ENCODE assay signal across 21 mouse cellular contexts in the genomic region with DNA sequence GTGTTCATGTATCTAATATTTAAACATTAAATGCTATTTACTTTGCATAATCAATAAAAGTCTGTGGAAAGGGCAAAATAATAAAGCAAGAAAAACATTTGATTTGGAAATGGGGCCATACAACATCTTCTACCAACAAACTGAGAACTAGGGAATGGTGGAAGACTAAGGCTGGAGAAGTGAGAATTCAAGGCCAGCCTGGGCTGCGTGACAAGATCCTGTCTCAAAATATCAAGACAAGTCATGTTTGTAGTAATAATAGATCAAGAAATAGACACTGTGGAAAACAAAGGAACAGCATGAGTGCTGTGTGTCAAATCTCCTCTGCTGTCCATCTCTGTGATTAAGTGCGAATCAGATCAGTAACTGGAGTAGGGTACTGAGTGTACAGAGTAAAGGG. TPM values are rescaled to one million over a fixed set of nuclear protein-coding genes. Genes with fewer than 3 reads are reported as not detected.
DNase-seq lines count a peak whose midpoint lies in the region; ATAC-seq lines count a peak whose summit lies in the region.
"Had no signal": no experiment of that assay in that cellular context is flagged by ENCODE, and none has a peak within 500 bp of the region (broad histone marks: within the 10 kb centered on the region; RNA-seq: fewer than 3 reads in every experiment).

No protein-coding gene starts in this region.

- 89% methylated on average over 2 of the region's 2 CpGs for WGBS in heart, embryonic 11.5 days (ENCODE audit: insufficient replicate concordance)

- H3K4me2 ChIP-seq in heart, embryonic 11.5 days, result no peak overlapping the region
- H3K4me2 ChIP-seq: embryonic facial prominence, embryonic 12.5 days; forebrain, embryonic 13.5 days; forebrain, embryonic 15.5 days had no signal

- DNase-seq in adrenal gland, adult (ENCODE audit: inconsistent age in 2 of 2, low spot score in 1 of 2), result peak; percentile 45 to 82
- DNase-seq in adrenal gland, adult 8-10 months, result no peak
- DNase-seq in adrenal gland, postnatal 25 days, result peak; percentile 39
- DNase-seq in adrenal gland, adult 2 months, result no peak
- peak; percentile 13 for DNase-seq in heart, adult 11 months
- DNase-seq: B cell, adult 2 months; cerebellum, adult 11-12 months; cerebellum, adult 2 months; cerebellum, adult 9-10 months; cerebellum, postnatal 25 days; forebrain, postnatal 0 days had no signal

- no peak overlapping the region for H3K4me3 ChIP-seq in heart, embryonic 11.5 days (ENCODE audit: low read depth, low read length)
- H3K4me3 ChIP-seq: embryonic facial prominence, embryonic 10.5 days; embryonic facial prominence, embryonic 12.5 days; forebrain, embryonic 13.5 days; forebrain, embryonic 15.5 days had no signal

- no peak overlapping the region for H3K9ac ChIP-seq in heart, embryonic 11.5 days (ENCODE audit: low read depth, low read length)
- H3K9ac ChIP-seq: embryonic facial prominence, embryonic 12.5 days; forebrain, embryonic 13.5 days; forebrain, embryonic 15.5 days; forebrain, postnatal 0 days had no signal

- H3K36me3 ChIP-seq in heart, embryonic 11.5 days (ENCODE audit: control insufficient read depth, insufficient read depth, low read length), result no peaks in the 10 kb centered on the region
- H3K36me3 ChIP-seq: embryonic facial prominence, embryonic 10.5 days; embryonic facial prominence, embryonic 12.5 days; forebrain, embryonic 15.5 days; G1E had no signal

- no peak for ATAC-seq in heart, embryonic 11.5 days (replicated peaks; ENCODE audit: insufficient number of reproducible peaks, low FRiP score, low TSS enrichment)
- ATAC-seq: activated CD4-positive, CD25-positive, alpha-beta regulatory T cell, adult 4 months; CD4-positive, CD25-positive, alpha-beta regulatory T cell, adult 4 months; forebrain, embryonic 13.5 days; forebrain, embryonic 15.5 days; forebrain, postnatal 0 days; Patski had no signal

- peaks cover 4% of the 10 kb centered on the region; the same call in 1 of the 2 replicates for H3K4me1 ChIP-seq in heart, embryonic 11.5 days (ENCODE audit: control insufficient read depth, insufficient read depth, low read length)
- H3K4me1 ChIP-seq: embryonic facial prominence, embryonic 12.5 days; forebrain, embryonic 13.5 days had no signal

- H3K27ac ChIP-seq in heart, embryonic 11.5 days (ENCODE audit: low read depth, low read length), result no peak overlapping the region
- H3K27ac ChIP-seq: embryonic facial prominence, embryonic 10.5 days; embryonic facial prominence, embryonic 12.5 days; forebrain, embryonic 13.5 days; forebrain, embryonic 15.5 days had no signal

- H3K9me3 ChIP-seq in heart, embryonic 11.5 days (replicated peaks; ENCODE audit: control insufficient read depth, low read length), result no peaks in the 10 kb centered on the region
- H3K9me3 ChIP-seq: embryonic facial prominence, embryonic 10.5 days; embryonic facial prominence, embryonic 12.5 days; forebrain, embryonic 13.5 days; forebrain, embryonic 15.5 days had no signal

- no peaks in the 10 kb centered on the region for H3K27me3 ChIP-seq in heart, embryonic 11.5 days (ENCODE audit: control insufficient read depth, insufficient read depth, low read length)
- H3K27me3 ChIP-seq: CH12.LX; embryonic facial prominence, embryonic 12.5 days; forebrain, embryonic 13.5 days; forebrain, embryonic 15.5 days had no signal

RNA-seq across cellular contexts. Expression of a gene that starts 20.3 kb away (rescaled TPM):
- 10 to 100 TPM; 60.4 to 90.4 (median 69.1) TPM for total RNA-seq in adrenal gland, adult 8-10 months (2022)
- 62.0 and 62.3 TPM in 2 replicates for total RNA-seq in adrenal gland, postnatal 25 days (2021)
- total RNA-seq in adrenal gland, adult 2 months (2021), result 10 to 100 TPM; 46.8 to 55.0 TPM
- polyA plus RNA-seq in adrenal gland, adult 2 months (2012; rRNA removed), result 8.9 and 11.6 TPM in 2 replicates
- 4.0 and 5.2 TPM in 2 replicates for polyA plus RNA-seq in heart, embryonic 11.5 days (2014; fragmentation: Nextera tagmentation; extraction: Ambion mirVana)
- polyA plus RNA-seq: G1E, Patski had no signal

Comparison
In these comparisons a context has a peak if more than half of its experiments do, and no peak if none do; other contexts are left out.
1. DNase-seq: peak in adrenal gland, adult (2 of 2), adrenal gland, postnatal 25 days (single experiment) and heart, adult 11 months (single experiment); none in adrenal gland, adult 8-10 months (single experiment) and adrenal gland, adult 2 months (single experiment).